ENCODE assay signal across 8 mouse cellular contexts in the genomic region with DNA sequence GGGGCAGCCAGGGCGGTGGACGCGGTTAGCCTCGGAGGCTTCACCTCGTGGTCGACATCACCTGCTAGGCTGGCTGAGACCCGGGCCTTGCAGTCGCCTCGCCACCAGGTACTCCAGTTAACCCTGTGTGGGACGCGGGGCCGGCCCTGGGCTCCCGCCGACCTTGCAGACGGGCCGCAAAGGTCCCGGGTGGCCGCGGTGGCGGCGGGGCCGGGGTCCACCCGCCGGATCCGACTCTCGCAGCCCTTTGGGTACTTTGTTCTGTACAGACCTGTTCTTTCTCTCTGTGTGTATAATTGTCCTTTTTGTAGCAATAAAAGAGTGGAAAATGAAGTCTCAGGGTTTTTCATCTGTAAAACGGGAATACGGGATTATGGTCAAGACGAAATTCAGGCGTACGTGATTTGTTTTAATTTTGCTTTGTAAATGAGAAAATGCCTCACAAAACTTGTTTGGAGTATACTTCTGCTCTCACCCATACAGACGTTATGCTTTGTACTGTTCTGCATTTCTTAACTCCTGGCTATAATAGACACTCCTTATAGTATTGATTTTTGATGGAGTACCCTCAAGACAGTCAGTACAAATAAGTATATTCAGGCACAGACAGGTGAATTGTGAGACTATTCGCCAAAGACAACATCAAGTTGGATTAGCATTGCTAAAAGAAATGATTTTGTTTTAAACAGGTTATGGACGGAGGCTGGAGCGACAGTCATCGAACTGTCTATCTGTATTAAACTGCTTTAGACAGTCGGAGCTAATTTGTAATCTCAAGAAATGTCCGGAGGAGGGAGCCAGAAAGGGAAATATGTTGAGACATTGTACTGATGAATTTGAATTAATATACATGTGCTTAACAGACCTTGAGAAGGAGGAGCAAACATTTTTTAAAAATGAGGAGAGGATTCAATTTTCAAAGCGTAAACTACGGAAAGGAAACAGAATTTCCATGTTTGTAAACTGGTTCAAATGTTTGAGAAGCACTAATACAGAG. TPM values are rescaled to one million over a fixed set of nuclear protein-coding genes. Genes with fewer than 3 reads are reported as not detected.
DNase-seq lines count a peak whose midpoint lies in the region; ATAC-seq and TF ChIP-seq lines count a peak whose summit lies in the region.

No protein-coding gene starts in this region.

- no peak for TF ChIP-seq CTCF in Patski (IDR thresholded peaks at IDR 0.05)
- peak; percentile 42 for TF ChIP-seq CTCF in kidney, postnatal 0 days (IDR thresholded peaks at IDR 0.05; ENCODE audit: low read depth)

- peak overlapping the region; percentile 74 for H3K27ac ChIP-seq in kidney, embryonic 14.5 days (ENCODE audit: low read depth, low read length)
- H3K27ac ChIP-seq in forebrain, embryonic 10.5 days = peak overlapping the region; percentile 97
- peak overlapping the region; percentile 79 for H3K27ac ChIP-seq in kidney, postnatal 0 days
- peak overlapping the region; percentile 79 for H3K27ac ChIP-seq in midbrain, embryonic 14.5 days (replicated peaks; ENCODE audit: low read depth, low read length)

- CTCF ChIA-PET in Patski (lab: Charles Lee) = interaction anchor here (0.9 to 1.4 kb wide), 3 partner anchors 8 to 22 kb away, joined by 3 to 10 read pairs (median 3); no protein-coding TSS in a partner anchor

- no peak for DNase-seq in kidney, adult 18-20 months
- no peak for DNase-seq in Patski (ENCODE audit: low read depth, low spot score)
- no peak for DNase-seq in forebrain, embryonic 10.5 days (ENCODE audit: extremely low spot score, low spot score)
- DNase-seq in kidney, postnatal 0 days (ENCODE audit: low spot score) = peak; percentile 68
- DNase-seq in midbrain, embryonic 14.5 days = peak; percentile 62
- DNase-seq in urinary bladder, postnatal 25 days (ENCODE audit: low spot score) = no peak
- DNase-seq in right cerebral cortex, postnatal 4 days = no peak

- POLR2A ChIA-PET in Patski (lab: Charles Lee) = interaction anchor here (1.2 kb wide), 1 partner anchor 11 kb away, joined by 4 read pairs; no protein-coding TSS in a partner anchor

- H3K9me3 ChIP-seq in kidney, embryonic 14.5 days (ENCODE audit: control insufficient read depth, low read length) = no peaks in the 10 kb centered on the region
- no peaks in the 10 kb centered on the region for H3K9me3 ChIP-seq in forebrain, embryonic 10.5 days
- no peaks in the 10 kb centered on the region for H3K9me3 ChIP-seq in kidney, postnatal 0 days (replicated peaks; ENCODE audit: low read length)
- H3K9me3 ChIP-seq in midbrain, embryonic 14.5 days (ENCODE audit: control insufficient read depth, low read length) = no peaks in the 10 kb centered on the region

- peak overlapping the region; percentile 90 for H3K9ac ChIP-seq in kidney, embryonic 14.5 days (ENCODE audit: low read depth, low read length)
- H3K9ac ChIP-seq in kidney, postnatal 0 days (ENCODE audit: low read depth, low read length) = peak overlapping the region; percentile 77
- peak overlapping the region; percentile 77 for H3K9ac ChIP-seq in midbrain, embryonic 14.5 days (replicated peaks; ENCODE audit: low read length)

- H3K36me3 ChIP-seq in kidney, embryonic 14.5 days (ENCODE audit: control insufficient read depth, insufficient read depth, low read length) = peaks cover 13% of the 10 kb centered on the region; the same call in 1 of the 2 replicates
- peaks cover 34% of the 10 kb centered on the region for H3K36me3 ChIP-seq in forebrain, embryonic 10.5 days (replicated peaks)
- 0 out of 2 replicates have a peak, but pooled peaks cover 3% of the 10 kb centered on the region for H3K36me3 ChIP-seq in kidney, postnatal 0 days (ENCODE audit: insufficient read depth, low read length)
- peaks cover 7% of the 10 kb centered on the region; the same call in 1 of the 2 replicates for H3K36me3 ChIP-seq in midbrain, embryonic 14.5 days (ENCODE audit: control insufficient read depth, insufficient read depth, low read length)

- no peaks in the 10 kb centered on the region for H3K27me3 ChIP-seq in kidney, embryonic 14.5 days (ENCODE audit: control insufficient read depth, insufficient read depth, low read length)
- no peaks in the 10 kb centered on the region for H3K27me3 ChIP-seq in Patski
- no peaks in the 10 kb centered on the region for H3K27me3 ChIP-seq in forebrain, embryonic 10.5 days (ENCODE audit: poor library complexity, severe bottlenecking)
- no peaks in the 10 kb centered on the region for H3K27me3 ChIP-seq in kidney, postnatal 0 days (ENCODE audit: insufficient read depth, low read length)
- H3K27me3 ChIP-seq in midbrain, embryonic 14.5 days (ENCODE audit: control insufficient read depth, insufficient read depth, low read length) = no peaks in the 10 kb centered on the region

- peak overlapping the region; percentile 87 for H3K4me3 ChIP-seq in kidney, embryonic 14.5 days (ENCODE audit: low read length)
- H3K4me3 ChIP-seq in forebrain, embryonic 10.5 days = peak overlapping the region; percentile 84
- H3K4me3 ChIP-seq in kidney, postnatal 0 days (replicated peaks; ENCODE audit: low read depth, low read length) = peak overlapping the region; percentile 83
- peak overlapping the region; percentile 79 for H3K4me3 ChIP-seq in midbrain, embryonic 14.5 days (replicated peaks; ENCODE audit: low read depth, low read length)

- ATAC-seq in kidney, embryonic 14.5 days (ENCODE audit: low FRiP score, low TSS enrichment) = no peak
- ATAC-seq in Patski = peak; percentile 48
- ATAC-seq in kidney, postnatal 0 days (replicated peaks; ENCODE audit: low FRiP score, low read depth) = no peak
- ATAC-seq in midbrain, embryonic 14.5 days (ENCODE audit: low FRiP score, low TSS enrichment) = no peak

- H3K4me1 ChIP-seq in kidney, embryonic 14.5 days (ENCODE audit: control insufficient read depth, insufficient read depth, low read length) = no peaks in the 10 kb centered on the region
- H3K4me1 ChIP-seq in forebrain, embryonic 10.5 days = peaks cover 19% of the 10 kb centered on the region
- H3K4me1 ChIP-seq in kidney, postnatal 0 days (replicated peaks; ENCODE audit: insufficient read depth, low read length) = 0 out of 2 replicates have a peak, but pooled peaks cover 3% of the 10 kb centered on the region
- H3K4me1 ChIP-seq in midbrain, embryonic 14.5 days (ENCODE audit: control insufficient read depth, insufficient read depth, low read length) = peaks cover 12% of the 10 kb centered on the region

- WGBS in kidney, embryonic 14.5 days = under 1% methylated on average over 40 of the region's 40 CpGs
- under 1% methylated on average over 40 of the region's 40 CpGs for WGBS in forebrain, embryonic 10.5 days
- WGBS in kidney, postnatal 0 days = under 1% methylated on average over 38 of the region's 40 CpGs
- under 1% methylated on average over 40 of the region's 40 CpGs for WGBS in midbrain, embryonic 14.5 days

- in situ Hi-C loops in Patski (cut with MboI; ENCODE audit: low pct_unique_long_range_greater_than_20kb) = no loop called here

- H3K4me2 ChIP-seq in kidney, embryonic 14.5 days (replicated peaks; ENCODE audit: low read depth, low read length) = peak overlapping the region; percentile 75
- H3K4me2 ChIP-seq in kidney, postnatal 0 days (ENCODE audit: low read length) = peak overlapping the region; percentile 78
- peak overlapping the region; percentile 82 for H3K4me2 ChIP-seq in midbrain, embryonic 14.5 days (ENCODE audit: low read length)

RNA-seq across cellular contexts. Expression of gene Slc25a40, which starts 0.6 kb away (rescaled TPM):
- 12.4 and 12.6 TPM in 2 replicates for polyA plus RNA-seq in kidney, embryonic 14.5 days (2014; fragmentation: Nextera tagmentation; extraction: Ambion mirVana)
- polyA plus RNA-seq in Patski (2021) = 18.8 TPM
- polyA plus RNA-seq in forebrain, embryonic 10.5 days (2016; fragmentation: Nextera tagmentation; extraction: Ambion mirVana) = 9.3 and 9.4 TPM in 2 replicates
- 10.3 and 11.2 TPM in 2 replicates for polyA plus RNA-seq in kidney, postnatal 0 days (2015; fragmentation: Nextera tagmentation; extraction: Ambion mirVana)
- 7.5 and 10.6 TPM in 2 replicates for polyA plus RNA-seq in midbrain, embryonic 14.5 days (2014; fragmentation: Nextera tagmentation; extraction: Ambion mirVana)

RNA-seq across cellular contexts. Expression of gene Dbf4, which starts 0.7 kb away (rescaled TPM):
- 55.5 and 64.7 TPM in 2 replicates for polyA plus RNA-seq in kidney, embryonic 14.5 days (2014; fragmentation: Nextera tagmentation; extraction: Ambion mirVana)
- 39.4 TPM for polyA plus RNA-seq in Patski (2021)
- polyA plus RNA-seq in forebrain, embryonic 10.5 days (2016; fragmentation: Nextera tagmentation; extraction: Ambion mirVana) = 72.7 and 74.8 TPM in 2 replicates
- 23.7 and 24.3 TPM in 2 replicates for polyA plus RNA-seq in kidney, postnatal 0 days (2015; fragmentation: Nextera tagmentation; extraction: Ambion mirVana)
- polyA plus RNA-seq in midbrain, embryonic 14.5 days (2014; fragmentation: Nextera tagmentation; extraction: Ambion mirVana) = 13.4 and 20.8 TPM in 2 replicates

RNA-seq across cellular contexts. Expression of gene Adam22, which starts 55.3 kb away (rescaled TPM):
- 7.6 and 10.2 TPM in 2 replicates for polyA plus RNA-seq in kidney, embryonic 14.5 days (2014; fragmentation: Nextera tagmentation; extraction: Ambion mirVana)
- 6.4 TPM for polyA plus RNA-seq in Patski (2021)
- polyA plus RNA-seq in forebrain, embryonic 10.5 days (2016; fragmentation: Nextera tagmentation; extraction: Ambion mirVana) = 7.3 and 8.1 TPM in 2 replicates
- 7.4 and 7.7 TPM in 2 replicates for polyA plus RNA-seq in kidney, postnatal 0 days (2015; fragmentation: Nextera tagmentation; extraction: Ambion mirVana)
- 41.8 and 48.9 TPM in 2 replicates for polyA plus RNA-seq in midbrain, embryonic 14.5 days (2014; fragmentation: Nextera tagmentation; extraction: Ambion mirVana)

Comparison
In these comparisons a context has a peak if more than half of its experiments do, and no peak if none do; other contexts are left out.
1. DNase-seq: peak in kidney, postnatal 0 days (single experiment) and midbrain, embryonic 14.5 days (single experiment); none in kidney, adult 18-20 months (single experiment), Patski (single experiment), forebrain, embryonic 10.5 days (single experiment), urinary bladder, postnatal 25 days (single experiment) and right cerebral cortex, postnatal 4 days (single experiment).
2. Peak in every context shown above with its lines, with median percentiles within 50 percentile points of each other: H3K27ac ChIP-seq, H3K4me2 ChIP-seq, H3K4me3 ChIP-seq and H3K9ac ChIP-seq.